Mouse (Mus musculus): ENCODE results near the gene B3glct. TPM values are rescaled to one million over a fixed set of nuclear protein-coding genes. Genes with fewer than 3 reads are reported as not detected.
A peak's percentile ranks its signal among the peaks of the same experiment; 100 is the strongest.

Gene B3glct
- polyA plus RNA-seq, 1 experiment: 8.3 TPM

GRCm38 (mm10) chr5:149702770-149703169, 24.7 kb downstream of the B3glct start:
- Histone ChIP-seq H3K4me1 (ENCODE audit: control insufficient read depth, insufficient read depth, low read length) (no peaks in the 10 kb centered on the region), H3K27me3 (ENCODE audit: control insufficient read depth, insufficient read depth, low read length) (no peaks in the 10 kb centered on the region), H3K4me3 (replicated peaks; ENCODE audit: insufficient read depth, low read depth, low read length) (no peak overlapping the region), H3K27ac (ENCODE audit: insufficient read depth, low read length) (no peak overlapping the region)
- TF ChIP-seq CTCF (IDR thresholded peaks at IDR 0.05; ENCODE audit: borderline replicate concordance, insufficient read depth, low read depth, low read length) (0 out of 2 replicates have a peak, but pooled peaks have one; percentile 16), POLR2A (IDR thresholded peaks at IDR 0.05; ENCODE audit: borderline replicate concordance, insufficient read depth, low read length) (no peak)
- no peak for DNase-seq

GRCm38 (mm10) chr5:149711545-149711944, 33.5 kb downstream of the B3glct start:
- Histone ChIP-seq H3K4me3 (replicated peaks; ENCODE audit: insufficient read depth, low read depth, low read length) (no peak overlapping the region), H3K4me1 (ENCODE audit: control insufficient read depth, insufficient read depth, low read length) (no peaks in the 10 kb centered on the region), H3K27me3 (ENCODE audit: control insufficient read depth, insufficient read depth, low read length) (no peaks in the 10 kb centered on the region), H3K27ac (ENCODE audit: insufficient read depth, low read length) (no peak overlapping the region)
- DNase-seq: no peak
- TF ChIP-seq CTCF (IDR thresholded peaks at IDR 0.05; ENCODE audit: borderline replicate concordance, insufficient read depth, low read depth, low read length) (no peak), POLR2A (IDR thresholded peaks at IDR 0.05; ENCODE audit: borderline replicate concordance, insufficient read depth, low read length) (no peak)
- WGBS: 95% methylated on average over 4 of the region's 4 CpGs

GRCm38 (mm10) chr5:149713170-149713774, 35.2 kb downstream of the B3glct start:
- DNase-seq: no peak
- WGBS: 45% methylated on average over 11 of the region's 11 CpGs
- no peaks in the 10 kb centered on the region for H3K4me1 ChIP-seq (ENCODE audit: control insufficient read depth, insufficient read depth, low read length)
- TF ChIP-seq POLR2A (IDR thresholded peaks at IDR 0.05; ENCODE audit: borderline replicate concordance, insufficient read depth, low read length) (no peak), CTCF (IDR thresholded peaks at IDR 0.05; ENCODE audit: borderline replicate concordance, insufficient read depth, low read depth, low read length) (no peak)
- H3K27me3 ChIP-seq (ENCODE audit: control insufficient read depth, insufficient read depth, low read length): no peaks in the 10 kb centered on the region
- H3K4me3 ChIP-seq (replicated peaks; ENCODE audit: insufficient read depth, low read depth, low read length): no peak overlapping the region
- no peak overlapping the region for H3K27ac ChIP-seq (ENCODE audit: insufficient read depth, low read length)

- Histone ChIP-seq H3K4me3 (replicated peaks; ENCODE audit: insufficient read depth, low read depth, low read length) (no peak overlapping the region), H3K27me3 (ENCODE audit: control insufficient read depth, insufficient read depth, low read length) (no peaks in the 10 kb centered on the region), H3K4me1 (ENCODE audit: control insufficient read depth, insufficient read depth, low read length) (no peaks in the 10 kb centered on the region), H3K27ac (ENCODE audit: insufficient read depth, low read length) (no peak overlapping the region)
- no peak for DNase-seq
- WGBS: 79% methylated on average over 16 of the region's 16 CpGs
- TF ChIP-seq CTCF (IDR thresholded peaks at IDR 0.05; ENCODE audit: borderline replicate concordance, insufficient read depth, low read depth, low read length): no peak
- TF ChIP-seq POLR2A (IDR thresholded peaks at IDR 0.05; ENCODE audit: borderline replicate concordance, insufficient read depth, low read length): no peak
These were observed 35.8 kb downstream of the B3glct start for GRCm38 (mm10) chr5:149713834-149714233.

GRCm38 (mm10) chr5:149715571-149716328, 37.7 kb downstream of the B3glct start:
- Histone ChIP-seq H3K4me1 (ENCODE audit: control insufficient read depth, insufficient read depth, low read length) (no peaks in the 10 kb centered on the region), H3K4me3 (replicated peaks; ENCODE audit: insufficient read depth, low read depth, low read length) (no peak overlapping the region), H3K27me3 (ENCODE audit: control insufficient read depth, insufficient read depth, low read length) (no peaks in the 10 kb centered on the region), H3K27ac (ENCODE audit: insufficient read depth, low read length) (no peak overlapping the region)
- DNase-seq: no peak
- 41% methylated on average over 15 of the region's 15 CpGs for WGBS
- TF ChIP-seq POLR2A (IDR thresholded peaks at IDR 0.05; ENCODE audit: borderline replicate concordance, insufficient read depth, low read length): no peak
- TF ChIP-seq CTCF (IDR thresholded peaks at IDR 0.05; ENCODE audit: borderline replicate concordance, insufficient read depth, low read depth, low read length): no peak

GRCm38 (mm10) chr5:149716329-149716690, 38.3 kb downstream of the B3glct start:
- no peaks in the 10 kb centered on the region for H3K4me1 ChIP-seq (ENCODE audit: control insufficient read depth, insufficient read depth, low read length)
- H3K27ac ChIP-seq (ENCODE audit: insufficient read depth, low read length): no peak overlapping the region
- TF ChIP-seq CTCF (IDR thresholded peaks at IDR 0.05; ENCODE audit: borderline replicate concordance, insufficient read depth, low read depth, low read length) (no peak), POLR2A (IDR thresholded peaks at IDR 0.05; ENCODE audit: borderline replicate concordance, insufficient read depth, low read length) (no peak)
- no peaks in the 10 kb centered on the region for H3K27me3 ChIP-seq (ENCODE audit: control insufficient read depth, insufficient read depth, low read length)
- no peak overlapping the region for H3K4me3 ChIP-seq (replicated peaks; ENCODE audit: insufficient read depth, low read depth, low read length)
- no peak for DNase-seq
- WGBS: 14% methylated on average over 3 of the region's 3 CpGs

GRCm38 (mm10) chr5:149731776-149732175, 53.7 kb downstream of the B3glct start:
- DNase-seq: no peak
- Histone ChIP-seq H3K27ac (ENCODE audit: insufficient read depth, low read length) (no peak overlapping the region), H3K4me3 (replicated peaks; ENCODE audit: insufficient read depth, low read depth, low read length) (no peak overlapping the region), H3K27me3 (ENCODE audit: control insufficient read depth, insufficient read depth, low read length) (no peaks in the 10 kb centered on the region), H3K4me1 (ENCODE audit: control insufficient read depth, insufficient read depth, low read length) (no peaks in the 10 kb centered on the region)
- TF ChIP-seq CTCF (IDR thresholded peaks at IDR 0.05; ENCODE audit: borderline replicate concordance, insufficient read depth, low read depth, low read length) (0 out of 2 replicates have a peak, but pooled peaks have one; percentile 4), POLR2A (IDR thresholded peaks at IDR 0.05; ENCODE audit: borderline replicate concordance, insufficient read depth, low read length) (no peak)
- 92% methylated on average over 8 of the region's 8 CpGs for WGBS

GRCm38 (mm10) chr5:149737210-149737609, 59.2 kb downstream of the B3glct start:
- no peaks in the 10 kb centered on the region for H3K4me1 ChIP-seq (ENCODE audit: control insufficient read depth, insufficient read depth, low read length)
- TF ChIP-seq CTCF (IDR thresholded peaks at IDR 0.05; ENCODE audit: borderline replicate concordance, insufficient read depth, low read depth, low read length) (no peak), POLR2A (IDR thresholded peaks at IDR 0.05; ENCODE audit: borderline replicate concordance, insufficient read depth, low read length) (no peak)
- no peak overlapping the region for H3K4me3 ChIP-seq (replicated peaks; ENCODE audit: insufficient read depth, low read depth, low read length)
- WGBS: 100% methylated on average over 1 of the region's 1 CpGs
- H3K27ac ChIP-seq (ENCODE audit: insufficient read depth, low read length): no peak overlapping the region
- no peaks in the 10 kb centered on the region for H3K27me3 ChIP-seq (ENCODE audit: control insufficient read depth, insufficient read depth, low read length)
- no peak for DNase-seq
